Mouse (Mus musculus): ENCODE data around the gene Tirap.
A peak's percentile ranks its signal among the peaks of the same experiment; 100 is the strongest.

Tirap gene

DNA sequence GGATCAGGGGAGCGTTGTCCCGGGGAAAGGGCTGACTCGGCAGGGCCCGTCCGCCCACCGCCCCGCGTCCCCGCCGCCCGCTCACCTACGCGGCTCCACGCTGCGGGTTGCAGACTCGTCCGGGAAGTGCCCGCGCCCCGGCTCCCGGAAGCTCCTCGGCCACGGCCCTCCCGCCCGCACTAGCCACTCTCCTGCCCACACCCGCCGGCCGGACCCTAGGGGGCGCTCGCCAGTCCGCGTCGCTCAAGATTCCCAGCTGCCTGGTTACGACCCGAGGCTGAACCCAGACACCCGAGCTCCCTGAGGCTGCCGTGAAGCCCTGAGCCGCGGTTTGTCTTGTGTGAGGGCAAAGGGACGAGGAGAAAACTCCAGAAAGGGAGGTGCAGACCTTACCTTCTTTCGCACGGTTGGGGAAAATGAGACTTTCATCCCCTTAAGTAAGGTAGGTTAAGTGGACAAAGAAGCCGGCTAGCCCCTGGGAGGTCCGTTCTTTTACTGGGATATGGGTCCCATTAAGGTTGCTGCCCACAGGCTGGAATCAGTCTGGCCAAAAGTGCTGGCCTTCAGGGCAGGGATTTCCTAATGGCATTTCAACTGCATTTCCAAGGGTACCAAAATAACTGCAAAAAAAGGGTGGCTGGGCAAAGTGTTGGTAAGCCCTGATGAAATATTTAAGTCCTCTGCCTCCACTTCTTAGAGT is at the start of gene Tirap, which contains the start of gene Srpr:
TSS of gene Tirap (minus strand) at position 520 of the 700 bp plus-strand sequence.
TSS of gene Srpr (plus strand) at position 404 of the 700 bp plus-strand sequence.
- H3K36me3 ChIP-seq (ENCODE audit: control insufficient read depth, insufficient read depth, low read length, poor library complexity, severe bottlenecking) = no peaks in the 10 kb centered on the region
- no peaks in the 10 kb centered on the region for H3K27me3 ChIP-seq (ENCODE audit: control insufficient read depth, insufficient read depth, low read length, poor library complexity, severe bottlenecking)
- peak; percentile 87 for DNase-seq (ENCODE audit: low read depth, low spot score)

DNA sequence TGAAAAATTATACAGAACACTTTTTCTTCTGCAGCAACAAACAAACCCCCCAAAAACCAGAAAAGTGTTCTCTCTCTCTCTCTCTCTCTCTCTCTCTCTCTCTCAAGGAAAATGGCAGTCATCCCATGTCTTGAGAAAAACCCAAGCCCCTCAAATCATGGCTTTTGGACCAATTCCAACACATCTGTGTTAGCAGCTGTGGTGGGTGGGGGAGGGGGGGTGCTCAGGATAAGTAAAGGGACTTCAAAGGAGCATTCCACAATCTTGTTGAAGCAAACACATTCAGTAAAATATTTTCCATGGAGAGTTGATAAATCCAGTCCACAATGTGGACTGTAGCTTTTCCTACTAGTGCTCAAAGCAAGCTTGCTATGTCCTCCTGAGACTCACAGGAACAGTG is 49.4 kb upstream of the Tirap start:
- DNase-seq (ENCODE audit: low read depth, low spot score) = no peak
- Histone ChIP-seq H3K36me3 (ENCODE audit: control insufficient read depth, insufficient read depth, low read length, poor library complexity, severe bottlenecking) (no peaks in the 10 kb centered on the region), H3K27me3 (ENCODE audit: control insufficient read depth, insufficient read depth, low read length, poor library complexity, severe bottlenecking) (no peaks in the 10 kb centered on the region)

DNA sequence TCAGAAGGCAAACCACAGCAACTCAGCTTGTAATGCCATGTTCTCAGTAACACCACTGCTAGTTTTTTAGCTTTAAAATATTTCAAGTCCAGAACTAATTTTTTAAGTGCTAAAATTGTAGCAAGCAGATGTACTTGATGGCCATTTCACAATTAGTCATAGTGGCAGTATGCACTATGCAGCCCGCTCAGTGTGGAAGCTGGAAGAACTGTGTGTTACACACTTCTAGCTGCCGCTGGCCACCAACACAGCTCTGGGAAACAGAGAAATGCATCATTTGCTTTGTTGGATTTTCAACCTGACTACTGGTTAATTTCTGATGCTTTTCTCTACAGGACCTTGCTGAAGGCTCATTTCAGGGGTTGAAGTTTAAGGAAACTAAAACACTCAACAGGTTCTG is 47.3 kb upstream of the Tirap start:
- DNase-seq (ENCODE audit: low read depth, low spot score) = no peak
- Histone ChIP-seq H3K27me3 (ENCODE audit: control insufficient read depth, insufficient read depth, low read length, poor library complexity, severe bottlenecking) (no peaks in the 10 kb centered on the region), H3K36me3 (ENCODE audit: control insufficient read depth, insufficient read depth, low read length, poor library complexity, severe bottlenecking) (no peaks in the 10 kb centered on the region)

DNA sequence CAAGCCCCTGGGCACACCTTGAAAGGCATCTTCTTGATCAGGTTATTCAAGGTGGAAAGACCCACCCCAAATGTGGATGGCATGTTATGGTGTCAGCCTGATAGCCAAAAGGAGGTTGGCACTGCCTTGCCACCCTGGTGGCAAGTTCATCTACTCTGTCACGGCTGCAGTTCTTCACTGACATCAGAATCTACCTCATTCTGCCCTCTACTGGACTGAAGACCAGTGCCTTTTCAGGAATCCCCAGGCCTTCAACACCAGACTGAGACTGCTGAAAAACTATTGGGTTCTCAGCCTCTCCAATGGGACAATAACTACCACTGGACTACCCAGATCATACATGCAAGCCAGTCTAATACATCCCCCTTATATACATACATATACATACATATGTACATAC is 39.6 kb upstream of the Tirap start:
- no peaks in the 10 kb centered on the region for H3K27me3 ChIP-seq (ENCODE audit: control insufficient read depth, insufficient read depth, low read length, poor library complexity, severe bottlenecking)
- no peaks in the 10 kb centered on the region for H3K36me3 ChIP-seq (ENCODE audit: control insufficient read depth, insufficient read depth, low read length, poor library complexity, severe bottlenecking)
- DNase-seq (ENCODE audit: low read depth, low spot score) = peak; percentile 28

DNA sequence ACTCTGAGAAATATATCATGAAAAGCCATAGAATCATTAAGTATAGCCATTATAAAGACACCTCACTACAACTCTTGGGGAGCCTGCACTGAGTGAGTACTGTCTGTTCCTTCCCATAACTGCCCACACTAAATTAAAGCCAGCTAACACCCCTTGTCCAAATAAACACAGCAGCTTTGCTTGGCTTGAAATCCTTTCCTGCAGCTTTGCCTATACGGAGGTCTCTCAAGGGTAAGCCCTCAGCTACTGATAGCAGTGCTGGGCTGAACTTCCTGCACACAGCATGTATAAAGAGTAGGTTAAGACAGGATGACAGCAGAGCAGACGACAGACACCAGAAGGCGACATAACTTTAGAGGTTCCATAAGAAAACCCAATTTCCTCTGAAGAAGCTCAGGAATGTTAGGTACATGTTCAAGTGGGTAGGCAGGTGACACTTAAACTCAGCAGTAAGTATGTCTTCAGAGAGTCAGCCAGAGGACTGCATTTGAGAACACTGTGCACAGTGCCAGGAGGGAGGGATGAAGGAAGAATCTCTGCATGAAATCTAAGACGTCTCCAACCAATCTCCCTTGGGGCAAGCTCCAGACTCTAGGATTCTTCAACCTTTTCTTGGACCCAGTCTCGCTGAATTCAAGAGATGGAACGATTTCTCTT is 39.0 kb upstream of the Tirap start:
- no peak for DNase-seq (ENCODE audit: low read depth, low spot score)
- no peaks in the 10 kb centered on the region for H3K27me3 ChIP-seq (ENCODE audit: control insufficient read depth, insufficient read depth, low read length, poor library complexity, severe bottlenecking)
- peaks cover 5% of the 10 kb centered on the region; the same call in 1 of the 2 replicates for H3K36me3 ChIP-seq (ENCODE audit: control insufficient read depth, insufficient read depth, low read length, poor library complexity, severe bottlenecking)

DNA sequence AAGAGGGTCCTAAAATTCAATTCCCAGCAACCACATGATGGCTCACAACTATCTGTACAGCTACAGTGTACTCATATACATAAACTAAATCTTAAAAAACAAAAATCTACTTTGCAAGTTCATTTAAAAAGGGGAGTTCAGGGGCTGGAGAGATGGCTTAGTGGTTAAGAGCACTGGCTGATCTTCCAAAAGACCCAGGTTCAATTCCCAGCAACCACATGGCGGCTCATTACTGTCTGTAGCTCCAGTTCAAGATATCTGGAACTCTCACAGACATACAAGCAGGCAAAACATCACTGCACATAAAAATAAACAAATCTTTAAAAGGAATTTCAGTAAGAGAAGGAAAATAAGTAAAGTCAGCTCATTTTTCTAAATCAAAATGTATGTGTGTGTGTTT is 38.3 kb upstream of the Tirap start:
- no peak for DNase-seq (ENCODE audit: low read depth, low spot score)
- Histone ChIP-seq H3K36me3 (ENCODE audit: control insufficient read depth, insufficient read depth, low read length, poor library complexity, severe bottlenecking) (peaks cover 5% of the 10 kb centered on the region; the same call in 1 of the 2 replicates), H3K27me3 (ENCODE audit: control insufficient read depth, insufficient read depth, low read length, poor library complexity, severe bottlenecking) (no peaks in the 10 kb centered on the region)

DNA sequence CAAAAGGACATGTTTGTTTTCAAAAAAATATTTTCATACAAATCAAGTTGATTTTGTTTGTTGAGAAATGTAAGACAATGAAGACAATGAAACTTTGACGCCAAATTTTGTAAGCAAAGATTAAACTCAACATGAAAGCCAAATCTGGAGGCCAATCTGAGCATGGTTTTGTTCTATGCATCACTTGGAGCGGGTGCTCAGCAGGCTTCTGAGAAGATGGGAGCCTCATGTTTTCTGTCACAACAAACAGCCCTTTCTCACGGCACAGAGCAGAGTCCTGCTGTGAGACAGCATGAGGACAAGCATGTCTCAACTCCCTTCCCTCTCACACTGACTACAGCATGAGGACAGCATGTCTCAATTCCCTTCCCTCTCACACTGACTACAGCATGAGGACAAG is 35.9 kb upstream of the Tirap start:
- Histone ChIP-seq H3K36me3 (ENCODE audit: control insufficient read depth, insufficient read depth, low read length, poor library complexity, severe bottlenecking) (peaks cover 7% of the 10 kb centered on the region; the same call in 1 of the 2 replicates), H3K27me3 (ENCODE audit: control insufficient read depth, insufficient read depth, low read length, poor library complexity, severe bottlenecking) (no peaks in the 10 kb centered on the region)
- DNase-seq (ENCODE audit: low read depth, low spot score) = no peak

DNA sequence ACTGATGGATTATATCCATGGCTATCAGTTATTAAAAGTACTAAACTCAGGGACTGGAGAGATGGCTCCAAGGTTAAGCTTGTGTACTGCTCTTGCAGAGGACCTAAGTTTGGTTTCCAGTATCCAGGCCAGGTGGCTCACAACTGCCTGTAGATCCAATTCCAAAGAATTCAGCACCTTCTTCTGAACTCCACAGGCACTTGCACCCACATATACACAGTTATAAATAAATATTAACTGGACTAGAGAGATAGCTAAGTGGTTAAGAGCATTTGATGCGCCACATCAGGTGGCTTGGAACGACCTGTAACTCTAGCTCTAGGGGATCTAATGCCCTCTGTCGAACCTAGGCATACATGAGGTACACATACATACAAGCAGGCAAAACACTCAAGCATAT is 28.6 kb upstream of the Tirap start:
- Histone ChIP-seq H3K27me3 (ENCODE audit: control insufficient read depth, insufficient read depth, low read length, poor library complexity, severe bottlenecking) (no peaks in the 10 kb centered on the region), H3K36me3 (ENCODE audit: control insufficient read depth, insufficient read depth, low read length, poor library complexity, severe bottlenecking) (peaks cover 2% of the 10 kb centered on the region; the same call in 1 of the 2 replicates)
- DNase-seq (ENCODE audit: low read depth, low spot score) = no peak

DNA sequence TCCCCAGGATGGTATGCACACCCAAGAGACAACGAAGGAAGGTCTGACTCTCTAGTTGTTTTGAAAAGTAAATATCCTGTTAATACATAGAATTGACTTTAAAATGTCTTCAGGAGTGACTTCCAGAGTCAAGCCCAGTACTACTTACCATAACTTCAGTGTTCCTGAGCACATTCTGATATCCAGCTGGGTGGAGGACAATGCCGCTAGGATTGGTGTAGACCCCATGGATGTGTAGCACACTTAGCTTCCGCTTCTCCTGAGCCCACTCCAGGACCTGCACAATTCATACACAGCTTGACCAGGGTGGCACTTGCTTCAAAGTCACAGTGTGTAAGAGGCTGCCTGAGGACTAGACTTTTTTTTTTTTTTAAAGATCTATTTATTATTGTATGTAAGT is 23.4 kb upstream of the Tirap start:
- no peaks in the 10 kb centered on the region for H3K36me3 ChIP-seq (ENCODE audit: control insufficient read depth, insufficient read depth, low read length, poor library complexity, severe bottlenecking)
- H3K27me3 ChIP-seq (ENCODE audit: control insufficient read depth, insufficient read depth, low read length, poor library complexity, severe bottlenecking) = no peaks in the 10 kb centered on the region
- no peak for DNase-seq (ENCODE audit: low read depth, low spot score)

DNA sequence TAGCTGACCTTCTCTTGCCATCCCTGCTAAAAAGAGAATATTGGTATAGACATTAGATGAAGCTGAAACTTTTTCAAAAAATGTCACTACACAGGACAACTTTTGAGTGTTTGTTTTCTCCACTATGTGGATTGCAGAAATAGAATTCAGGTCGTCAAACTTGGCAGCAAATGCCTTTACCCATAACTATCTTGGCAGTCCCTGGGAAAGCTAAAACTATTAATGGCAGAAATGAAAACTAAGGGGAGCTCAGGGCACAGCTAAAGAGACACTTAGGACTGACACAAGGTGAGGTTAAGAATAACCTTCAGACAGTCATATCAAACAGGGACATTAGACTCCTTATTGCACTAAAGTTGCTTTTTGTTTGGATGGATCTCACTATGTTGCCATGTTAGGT is 17.9 kb upstream of the Tirap start:
- Histone ChIP-seq H3K27me3 (ENCODE audit: control insufficient read depth, insufficient read depth, low read length, poor library complexity, severe bottlenecking) (no peaks in the 10 kb centered on the region), H3K36me3 (ENCODE audit: control insufficient read depth, insufficient read depth, low read length, poor library complexity, severe bottlenecking) (peaks cover 4% of the 10 kb centered on the region; the same call in 1 of the 2 replicates)
- DNase-seq (ENCODE audit: low read depth, low spot score) = no peak

DNA sequence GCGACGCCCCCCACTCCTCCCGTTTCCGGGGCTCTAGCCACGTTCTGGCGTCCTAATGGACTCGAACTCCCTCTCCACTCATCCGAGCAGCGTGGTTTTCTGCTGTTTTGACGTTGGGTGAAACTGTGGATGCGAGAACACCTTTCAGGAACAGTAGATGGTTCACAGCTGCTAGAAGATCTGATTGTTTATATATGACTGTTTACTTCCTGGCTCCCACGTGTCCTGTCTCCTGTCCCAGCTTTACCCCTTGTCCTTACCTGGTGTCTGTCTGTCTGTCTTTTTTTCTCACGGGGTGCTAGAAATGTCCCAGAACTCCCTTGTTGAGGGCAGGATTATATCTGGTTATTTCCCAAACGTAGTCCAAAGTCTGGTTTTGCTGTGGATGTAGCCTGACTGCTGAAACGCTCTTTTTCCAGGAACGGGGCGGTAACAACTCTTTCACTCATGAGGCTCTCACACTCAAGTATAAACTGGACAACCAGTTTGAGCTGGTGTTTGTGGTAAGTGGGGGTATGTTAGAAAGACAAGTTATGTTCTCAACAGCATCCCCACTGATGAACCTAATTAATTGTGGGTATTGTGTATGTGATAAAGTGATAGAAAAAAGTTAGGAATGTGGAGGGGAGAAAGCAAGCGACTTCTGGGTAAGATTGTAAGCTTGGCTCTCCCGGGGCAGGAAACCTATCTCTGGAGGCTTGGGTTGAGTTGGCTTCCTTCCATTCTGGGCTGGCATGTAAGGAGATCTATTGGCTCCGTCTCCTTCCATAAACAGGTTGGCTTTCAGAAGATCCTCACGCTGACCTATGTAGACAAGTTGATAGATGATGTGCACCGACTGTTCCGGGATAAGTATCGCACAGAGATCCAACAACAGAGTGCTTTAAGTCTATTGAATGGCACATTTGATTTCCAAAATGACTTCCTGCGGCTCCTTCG is 11.8 kb upstream of the Tirap start:
- H3K36me3 ChIP-seq (ENCODE audit: control insufficient read depth, insufficient read depth, low read length, poor library complexity, severe bottlenecking) = peaks cover 8% of the 10 kb centered on the region
- H3K27me3 ChIP-seq (ENCODE audit: control insufficient read depth, insufficient read depth, low read length, poor library complexity, severe bottlenecking) = no peaks in the 10 kb centered on the region
- no peak for DNase-seq (ENCODE audit: low read depth, low spot score)

DNA sequence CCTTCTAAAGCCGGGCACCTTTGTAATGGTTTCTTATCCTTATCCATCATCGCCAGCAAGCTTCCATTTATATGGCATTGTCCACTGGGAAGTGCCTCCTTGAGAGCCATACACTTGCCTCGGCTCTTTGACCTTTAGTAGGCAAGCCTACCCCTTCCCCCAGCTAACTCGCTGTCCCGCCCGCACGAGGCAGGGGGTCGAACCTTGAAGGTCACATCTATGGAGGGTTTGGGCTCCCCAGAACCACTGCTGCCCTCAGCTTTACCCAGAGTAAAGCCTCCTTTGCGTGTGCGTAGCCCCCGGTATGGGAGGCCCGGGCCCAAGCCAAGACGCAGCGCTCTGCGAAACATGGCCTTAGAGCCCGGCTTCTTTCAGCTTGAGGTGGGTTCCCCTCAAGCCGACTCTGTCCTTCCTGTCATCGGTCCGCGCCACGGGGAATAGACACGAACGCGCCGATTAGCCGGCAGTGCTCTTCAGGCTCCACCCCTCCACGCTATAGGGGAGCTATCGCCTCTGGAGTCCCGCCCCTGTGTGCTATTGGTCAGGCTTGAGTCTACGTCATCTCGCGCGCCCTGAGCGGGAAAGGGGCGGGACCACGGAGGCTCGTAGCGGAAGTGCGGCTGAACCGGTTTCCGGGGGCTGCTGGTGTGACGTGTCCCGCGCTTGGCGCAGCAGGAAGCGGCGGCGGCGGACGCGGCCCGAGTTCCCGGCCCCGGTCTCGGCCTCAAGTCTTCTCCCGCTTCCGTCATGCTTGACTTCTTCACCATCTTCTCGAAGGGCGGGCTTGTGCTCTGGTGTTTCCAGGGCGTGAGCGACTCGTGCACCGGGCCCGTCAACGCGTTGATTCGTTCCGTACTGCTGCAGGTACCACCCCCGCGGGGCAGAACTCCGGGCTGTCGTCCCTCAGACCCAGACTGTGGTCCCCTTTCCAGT is 10.7 kb upstream of the Tirap start, which contains the start of gene Foxred1:
TSS of gene Foxred1 (minus strand) at position 514 of the 933 bp plus-strand sequence.
- no peaks in the 10 kb centered on the region for H3K27me3 ChIP-seq (ENCODE audit: control insufficient read depth, insufficient read depth, low read length, poor library complexity, severe bottlenecking)
- H3K36me3 ChIP-seq (ENCODE audit: control insufficient read depth, insufficient read depth, low read length, poor library complexity, severe bottlenecking) = peaks cover 10% of the 10 kb centered on the region
- peak; percentile 100 for DNase-seq (ENCODE audit: low read depth, low spot score)

DNA sequence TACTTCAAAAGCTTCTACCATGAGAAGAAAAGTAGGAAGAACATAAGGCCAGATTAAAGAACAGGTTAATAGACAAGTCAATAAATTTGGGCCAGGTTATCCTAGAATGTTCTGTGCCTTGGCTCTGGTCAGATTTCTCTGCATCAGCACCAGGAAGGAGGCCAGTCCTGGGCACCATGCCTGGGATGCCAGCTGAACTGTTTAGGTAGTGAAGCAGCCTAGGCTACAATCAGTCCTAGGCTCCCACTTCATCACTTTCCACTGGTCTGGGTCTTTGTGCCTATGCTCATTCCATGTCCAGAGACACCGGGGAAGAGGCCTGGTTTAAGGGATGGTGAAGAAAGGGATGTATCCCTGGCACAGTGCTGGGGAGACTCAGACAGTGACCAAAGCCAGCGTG is 4.3 kb upstream of the Tirap start:
- peaks cover 9% of the 10 kb centered on the region for H3K36me3 ChIP-seq (ENCODE audit: control insufficient read depth, insufficient read depth, low read length, poor library complexity, severe bottlenecking)
- no peak for DNase-seq (ENCODE audit: low read depth, low spot score)
- no peaks in the 10 kb centered on the region for H3K27me3 ChIP-seq (ENCODE audit: control insufficient read depth, insufficient read depth, low read length, poor library complexity, severe bottlenecking)

DNA sequence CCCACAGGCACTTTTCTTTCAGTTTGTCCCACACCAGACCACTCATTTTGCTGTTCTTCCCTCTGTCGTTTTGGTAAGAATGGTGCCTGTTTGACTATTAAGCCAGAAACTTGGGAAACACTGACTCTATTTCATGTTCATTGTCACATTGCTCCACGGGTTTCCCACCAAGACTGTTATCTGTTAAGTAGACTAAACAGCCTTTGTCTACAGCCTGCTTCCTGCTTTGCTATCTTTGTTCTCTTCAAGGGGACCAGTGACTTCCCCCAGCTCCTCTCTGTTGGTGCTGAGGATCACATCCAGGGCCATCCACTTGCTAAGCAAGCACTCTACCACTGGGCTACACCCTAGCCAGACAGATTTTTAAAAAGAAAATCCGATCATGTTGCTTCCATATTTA is 3.4 kb upstream of the Tirap start:
- H3K27me3 ChIP-seq (ENCODE audit: control insufficient read depth, insufficient read depth, low read length, poor library complexity, severe bottlenecking) = no peaks in the 10 kb centered on the region

More for the DNA sequence above, 3.4 kb upstream of the Tirap start:
- DNase-seq (ENCODE audit: low read depth, low spot score) = no peak
- peaks cover 9% of the 10 kb centered on the region for H3K36me3 ChIP-seq (ENCODE audit: control insufficient read depth, insufficient read depth, low read length, poor library complexity, severe bottlenecking)

All from splenic B cell, adult 2 months (primary cell).